Mouse (Mus musculus): ENCODE results near the gene Hivep2. TPM values are rescaled to one million over a fixed set of nuclear protein-coding genes. Genes with fewer than 3 reads are reported as not detected.
A peak's percentile ranks its signal among the peaks of the same experiment; 100 is the strongest.

The Hivep2 gene
- polyA plus RNA-seq (2015; fragmentation: Nextera tagmentation; extraction: Ambion mirVana), result 3.8 and 4.2 TPM in 2 replicates

- Histone ChIP-seq H3K4me1 (peaks cover 15% of the 10 kb centered on the region), H3K36me3 (no peaks in the 10 kb centered on the region), H3K4me3 (peak within 1 kb of the TSS; percentile 87), H3K27me3 (replicated peaks) (no peaks in the 10 kb centered on the region), H3K27ac (replicated peaks) (peak within 1 kb of the TSS; percentile 100), H3K9me3 (no peaks in the 10 kb centered on the region), H3K9ac (peak within 1 kb of the TSS; percentile 98), H3K4me2 (peak within 1 kb of the TSS; percentile 97)
- under 1% methylated on average over 62 of the region's 67 CpGs for WGBS
- ATAC-seq (ENCODE audit: extremely low read depth, insufficient number of reproducible peaks, low FRiP score, low TSS enrichment), result peak; percentile 12; the same call in 1 of the 2 replicates
Observed at GRCm38 (mm10) chr10:13965974-13966829, at the start of gene Hivep2. Gene Hivep2, plus strand, starts transcription at chr10:13966075.

GRCm38 (mm10) chr10:13916645-13917342, 49.1 kb upstream of the Hivep2 start:
- no peak overlapping the region for H3K9ac ChIP-seq
- peak overlapping the region; percentile 45 for H3K4me2 ChIP-seq
- no peaks in the 10 kb centered on the region for H3K27me3 ChIP-seq (replicated peaks)
- H3K4me3 ChIP-seq, result no peak overlapping the region; the same call in 1 of the 2 replicates
- ATAC-seq (ENCODE audit: extremely low read depth, insufficient number of reproducible peaks, low FRiP score, low TSS enrichment), result peak; percentile 54; the same call in 1 of the 2 replicates
- 24% methylated on average over 12 of the region's 12 CpGs for WGBS
- H3K4me1 ChIP-seq, result peaks cover 20% of the 10 kb centered on the region
- H3K27ac ChIP-seq (replicated peaks), result peak overlapping the region; percentile 65
- no peaks in the 10 kb centered on the region for H3K9me3 ChIP-seq
- H3K36me3 ChIP-seq, result no peaks in the 10 kb centered on the region

GRCm38 (mm10) chr10:13921641-13922385, 44.1 kb upstream of the Hivep2 start:
- Histone ChIP-seq H3K36me3 (no peaks in the 10 kb centered on the region), H3K9ac (no peak overlapping the region), H3K4me2 (no peak overlapping the region), H3K4me1 (peaks cover 3% of the 10 kb centered on the region), H3K27ac (replicated peaks) (no peak overlapping the region), H3K9me3 (no peaks in the 10 kb centered on the region), H3K27me3 (replicated peaks) (no peaks in the 10 kb centered on the region), H3K4me3 (no peak overlapping the region)
- no peak for ATAC-seq (ENCODE audit: extremely low read depth, insufficient number of reproducible peaks, low FRiP score, low TSS enrichment)
- 69% methylated on average over 9 of the region's 9 CpGs for WGBS

GRCm38 (mm10) chr10:13929306-13929705, 36.6 kb upstream of the Hivep2 start:
- Histone ChIP-seq H3K4me3 (no peak overlapping the region), H3K4me1 (no peaks in the 10 kb centered on the region), H3K9ac (no peak overlapping the region), H3K27ac (replicated peaks) (no peak overlapping the region), H3K9me3 (no peaks in the 10 kb centered on the region), H3K4me2 (no peak overlapping the region), H3K27me3 (replicated peaks) (no peaks in the 10 kb centered on the region), H3K36me3 (no peaks in the 10 kb centered on the region)
- WGBS, result 57% methylated on average over 5 of the region's 5 CpGs
- ATAC-seq (ENCODE audit: extremely low read depth, insufficient number of reproducible peaks, low FRiP score, low TSS enrichment), result no peak

- no peak overlapping the region for H3K9ac ChIP-seq
- no peak overlapping the region for H3K27ac ChIP-seq (replicated peaks)
- ATAC-seq (ENCODE audit: extremely low read depth, insufficient number of reproducible peaks, low FRiP score, low TSS enrichment), result no peak
- H3K4me1 ChIP-seq, result no peaks in the 10 kb centered on the region
- H3K36me3 ChIP-seq, result no peaks in the 10 kb centered on the region
- no peaks in the 10 kb centered on the region for H3K27me3 ChIP-seq (replicated peaks)
- H3K4me2 ChIP-seq, result no peak overlapping the region
- no peak overlapping the region for H3K4me3 ChIP-seq
- no peaks in the 10 kb centered on the region for H3K9me3 ChIP-seq
- WGBS, result 54% methylated on average over 3 of the region's 3 CpGs
Observed at GRCm38 (mm10) chr10:13932147-13932546, 33.7 kb upstream of the Hivep2 start.

- no peak for ATAC-seq (ENCODE audit: extremely low read depth, insufficient number of reproducible peaks, low FRiP score, low TSS enrichment)
- Histone ChIP-seq H3K27ac (replicated peaks) (no peak overlapping the region), H3K4me1 (no peaks in the 10 kb centered on the region), H3K9ac (no peak overlapping the region), H3K4me3 (no peak overlapping the region), H3K9me3 (no peaks in the 10 kb centered on the region), H3K36me3 (no peaks in the 10 kb centered on the region), H3K27me3 (replicated peaks) (no peaks in the 10 kb centered on the region), H3K4me2 (no peak overlapping the region)
- WGBS, result 76% methylated on average over 7 of the region's 7 CpGs
Observed at GRCm38 (mm10) chr10:13933320-13933719, 32.6 kb upstream of the Hivep2 start.

GRCm38 (mm10) chr10:13935646-13936045, 30.2 kb upstream of the Hivep2 start:
- no peaks in the 10 kb centered on the region for H3K4me1 ChIP-seq
- WGBS, result 71% methylated on average over 2 of the region's 2 CpGs
- no peaks in the 10 kb centered on the region for H3K36me3 ChIP-seq
- H3K27me3 ChIP-seq (replicated peaks), result no peaks in the 10 kb centered on the region
- no peak overlapping the region for H3K9ac ChIP-seq
- no peak overlapping the region for H3K4me2 ChIP-seq
- H3K9me3 ChIP-seq, result no peaks in the 10 kb centered on the region
- ATAC-seq (ENCODE audit: extremely low read depth, insufficient number of reproducible peaks, low FRiP score, low TSS enrichment), result no peak
- no peak overlapping the region for H3K27ac ChIP-seq (replicated peaks)
- no peak overlapping the region for H3K4me3 ChIP-seq

GRCm38 (mm10) chr10:13941406-13941805, 24.5 kb upstream of the Hivep2 start:
- ATAC-seq (ENCODE audit: extremely low read depth, insufficient number of reproducible peaks, low FRiP score, low TSS enrichment), result no peak
- 58% methylated on average over 2 of the region's 2 CpGs for WGBS

GRCm38 (mm10) chr10:13943706-13944105, 22.2 kb upstream of the Hivep2 start:
- Histone ChIP-seq H3K36me3 (no peaks in the 10 kb centered on the region), H3K9me3 (no peaks in the 10 kb centered on the region), H3K4me3 (no peak overlapping the region), H3K4me2 (no peak overlapping the region), H3K4me1 (peaks cover 15% of the 10 kb centered on the region), H3K27me3 (replicated peaks) (no peaks in the 10 kb centered on the region), H3K27ac (replicated peaks) (no peak overlapping the region), H3K9ac (no peak overlapping the region)
- WGBS, result 62% methylated on average over 3 of the region's 3 CpGs
- no peak for ATAC-seq (ENCODE audit: extremely low read depth, insufficient number of reproducible peaks, low FRiP score, low TSS enrichment)

More at GRCm38 (mm10) chr10:13941406-13941805, 24.5 kb upstream of the Hivep2 start:
- H3K36me3 ChIP-seq, result no peaks in the 10 kb centered on the region
- no peak overlapping the region for H3K4me2 ChIP-seq
- no peak overlapping the region for H3K9ac ChIP-seq
- H3K4me3 ChIP-seq, result no peak overlapping the region
- H3K27me3 ChIP-seq (replicated peaks), result no peaks in the 10 kb centered on the region
- 0 out of 2 replicates have a peak, but pooled peaks cover 7% of the 10 kb centered on the region for H3K4me1 ChIP-seq
- H3K27ac ChIP-seq (replicated peaks), result no peak overlapping the region
- H3K9me3 ChIP-seq, result no peaks in the 10 kb centered on the region

- Histone ChIP-seq H3K27ac (replicated peaks) (no peak overlapping the region), H3K36me3 (no peaks in the 10 kb centered on the region), H3K9me3 (no peaks in the 10 kb centered on the region), H3K4me3 (no peak overlapping the region), H3K9ac (no peak overlapping the region), H3K4me2 (no peak overlapping the region), H3K4me1 (peaks cover 15% of the 10 kb centered on the region), H3K27me3 (replicated peaks) (no peaks in the 10 kb centered on the region)
- ATAC-seq (ENCODE audit: extremely low read depth, insufficient number of reproducible peaks, low FRiP score, low TSS enrichment), result no peak
- WGBS, result 35% methylated on average over 7 of the region's 7 CpGs
Observed at GRCm38 (mm10) chr10:13946498-13946897, 19.4 kb upstream of the Hivep2 start.

GRCm38 (mm10) chr10:13962965-13963364, 2.9 kb upstream of the Hivep2 start:
- no peak overlapping the region for H3K27ac ChIP-seq (replicated peaks)
- H3K9ac ChIP-seq, result no peak overlapping the region
- no peaks in the 10 kb centered on the region for H3K9me3 ChIP-seq
- ATAC-seq (ENCODE audit: extremely low read depth, insufficient number of reproducible peaks, low FRiP score, low TSS enrichment), result no peak
- H3K27me3 ChIP-seq (replicated peaks), result no peaks in the 10 kb centered on the region
- no peak overlapping the region for H3K4me2 ChIP-seq
- H3K4me1 ChIP-seq, result peaks cover 3% of the 10 kb centered on the region; the same call in 1 of the 2 replicates
- no peak overlapping the region for H3K4me3 ChIP-seq
- 75% methylated on average over 2 of the region's 2 CpGs for WGBS
- H3K36me3 ChIP-seq, result no peaks in the 10 kb centered on the region

All from heart, embryonic 13.5 days (tissue).